Mouse (Mus musculus) spleen, adult 2 months (tissue): ENCODE data around the gene Adcy1.

Source experiments
- CTCF ChIP-seq: fragments of 200-500 bp; IDR thresholded peaks from 2 replicates; pipeline ENCODE4 v1.5.1; 2011; ENCODE audit warnings: mild to moderate bottlenecking, inconsistent platforms; ENCODE audit not compliant: insufficient read depth, insufficient read length, insufficient replicate concordance; ENCODE audit errors: extremely low read depth
- POLR2A ChIP-seq: fragments of 200-500 bp; IDR thresholded peaks from 2 replicates; pipeline ENCODE4 v1.6.1; 2011; ENCODE audit warnings: low read depth, low read length, inconsistent platforms

GRCm38 (mm10) chr11:7212126-7212798 lies 149.0 kb downstream of the Adcy1 start:
- no peak for TF ChIP-seq CTCF
- TF ChIP-seq POLR2A = no peak
